8 mouse cellular contexts compared by ENCODE assay signal in the genomic region with DNA sequence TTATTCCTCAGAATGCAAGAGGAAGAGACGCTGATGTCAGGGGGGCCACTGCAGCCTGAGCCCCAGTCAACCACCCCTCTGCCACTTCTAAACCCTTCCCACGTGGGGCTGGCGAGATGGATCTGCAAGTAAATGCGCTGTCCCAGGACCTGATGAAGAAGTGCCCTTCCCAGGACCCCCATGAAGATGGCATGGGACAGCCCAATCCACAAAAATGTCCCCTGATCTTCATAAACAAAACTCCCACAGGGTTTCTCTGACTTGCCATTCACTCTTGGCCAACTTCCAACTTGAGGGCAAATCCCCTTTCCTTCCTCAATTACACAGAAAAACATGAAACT.
DNase-seq lines count a peak whose midpoint lies in the region; ATAC-seq and TF ChIP-seq lines count a peak whose summit lies in the region.

No protein-coding gene starts in this region.

- no peaks in the 10 kb centered on the region for H3K27me3 ChIP-seq in heart, postnatal 0 days (ENCODE audit: control insufficient read depth, insufficient read depth, low read length)
- no peaks in the 10 kb centered on the region for H3K27me3 ChIP-seq in midbrain, embryonic 14.5 days (ENCODE audit: control insufficient read depth, insufficient read depth, low read length)
- H3K27me3 ChIP-seq in midbrain, embryonic 11.5 days (ENCODE audit: control insufficient read depth, insufficient read depth, low read length): no peaks in the 10 kb centered on the region
- H3K27me3 ChIP-seq in hindbrain, embryonic 16.5 days (replicated peaks; ENCODE audit: control insufficient read depth, insufficient read depth, low read length): no peaks in the 10 kb centered on the region
- H3K27me3 ChIP-seq in stomach, postnatal 0 days (ENCODE audit: control insufficient read depth, insufficient read depth, low read length): no peaks in the 10 kb centered on the region

- TF ChIP-seq EP300 in heart, postnatal 0 days (IDR thresholded peaks at IDR 0.05; ENCODE audit: low read depth): no peak
- no peak for TF ChIP-seq EP300 in stomach, postnatal 0 days (optimal IDR thresholded peaks at IDR 0.05)

- no peak for DNase-seq in heart, postnatal 0 days (ENCODE audit: low spot score)
- no peak for DNase-seq in heart, adult 8-10 months (ENCODE audit: low spot score)
- peak; percentile 37 for DNase-seq in midbrain, embryonic 14.5 days
- DNase-seq in midbrain, embryonic 11.5 days (ENCODE audit: low spot score, missing footprints): no peak
- no peak for DNase-seq in stomach, postnatal 0 days (ENCODE audit: low spot score)
- no peak for DNase-seq in right cerebral cortex, postnatal 36 days (ENCODE audit: low spot score in 2 of 2)

- no peak for TF ChIP-seq CTCF in heart, postnatal 0 days (IDR thresholded peaks at IDR 0.05; ENCODE audit: low read depth)
- TF ChIP-seq CTCF in stomach, postnatal 0 days (IDR thresholded peaks at IDR 0.05; ENCODE audit: low read depth): no peak

- ATAC-seq in heart, postnatal 0 days (ENCODE audit: insufficient read depth, low read depth): no peak
- ATAC-seq in midbrain, embryonic 14.5 days (ENCODE audit: low FRiP score, low TSS enrichment): no peak
- no peak for ATAC-seq in midbrain, embryonic 11.5 days (ENCODE audit: low FRiP score)
- ATAC-seq in hindbrain, embryonic 16.5 days: no peak
- ATAC-seq in stomach, postnatal 0 days (ENCODE audit: low FRiP score, low TSS enrichment): no peak
- no peak for ATAC-seq in megakaryocyte progenitor cell, adult 5-6 weeks (replicated peaks; ENCODE audit: poor library complexity)

- H3K4me2 ChIP-seq in heart, postnatal 0 days (ENCODE audit: low read depth, low read length): no peak overlapping the region
- H3K4me2 ChIP-seq in midbrain, embryonic 14.5 days (ENCODE audit: low read length): no peak overlapping the region
- no peak overlapping the region for H3K4me2 ChIP-seq in midbrain, embryonic 11.5 days
- H3K4me2 ChIP-seq in hindbrain, embryonic 16.5 days (ENCODE audit: low read length): no peak overlapping the region; the same call in 1 of the 2 replicates
- H3K4me2 ChIP-seq in stomach, postnatal 0 days (replicated peaks; ENCODE audit: low read depth): no peak overlapping the region; the same call in 1 of the 2 replicates

- peak overlapping the region; percentile 74 for H3K27ac ChIP-seq in heart, postnatal 0 days (ENCODE audit: low read depth)
- H3K27ac ChIP-seq in midbrain, embryonic 14.5 days (replicated peaks; ENCODE audit: low read depth, low read length): no peak overlapping the region
- no peak overlapping the region for H3K27ac ChIP-seq in midbrain, embryonic 11.5 days (ENCODE audit: low read depth, low read length)
- peak overlapping the region; percentile 72 for H3K27ac ChIP-seq in hindbrain, embryonic 16.5 days (ENCODE audit: low read depth, low read length)
- H3K27ac ChIP-seq in stomach, postnatal 0 days (replicated peaks): peak overlapping the region; percentile 58

- H3K9ac ChIP-seq in heart, postnatal 0 days (replicated peaks; ENCODE audit: low read depth, low read length): no peak overlapping the region
- H3K9ac ChIP-seq in midbrain, embryonic 14.5 days (replicated peaks; ENCODE audit: low read length): no peak overlapping the region
- H3K9ac ChIP-seq in midbrain, embryonic 11.5 days (ENCODE audit: low read length): no peak overlapping the region
- H3K9ac ChIP-seq in hindbrain, embryonic 16.5 days (ENCODE audit: low read depth, low read length): no peak overlapping the region
- H3K9ac ChIP-seq in stomach, postnatal 0 days (ENCODE audit: low read length): no peak overlapping the region

- H3K36me3 ChIP-seq in heart, postnatal 0 days (replicated peaks; ENCODE audit: control insufficient read depth, insufficient read depth, low read length): peaks cover 33% of the 10 kb centered on the region
- peaks cover 36% of the 10 kb centered on the region for H3K36me3 ChIP-seq in midbrain, embryonic 14.5 days (ENCODE audit: control insufficient read depth, insufficient read depth, low read length)
- H3K36me3 ChIP-seq in midbrain, embryonic 11.5 days (ENCODE audit: control insufficient read depth, insufficient read depth, low read length): peaks cover 10% of the 10 kb centered on the region; the same call in 1 of the 2 replicates
- peaks cover 9% of the 10 kb centered on the region; the same call in 1 of the 2 replicates for H3K36me3 ChIP-seq in hindbrain, embryonic 16.5 days (ENCODE audit: control insufficient read depth, insufficient read depth, low read length)
- 0 out of 2 replicates have a peak, but pooled peaks cover 4% of the 10 kb centered on the region for H3K36me3 ChIP-seq in stomach, postnatal 0 days (ENCODE audit: control insufficient read depth, insufficient read depth, low read length)

- WGBS in heart, postnatal 0 days: 79% methylated on average over 4 of the region's 4 CpGs
- WGBS in midbrain, embryonic 14.5 days: 74% methylated on average over 4 of the region's 4 CpGs
- WGBS in midbrain, embryonic 11.5 days: 100% methylated on average over 4 of the region's 4 CpGs
- 38% methylated on average over 4 of the region's 4 CpGs for WGBS in hindbrain, embryonic 16.5 days
- WGBS in stomach, postnatal 0 days: 87% methylated on average over 4 of the region's 4 CpGs

- H3K4me3 ChIP-seq in heart, postnatal 0 days (ENCODE audit: low read depth, low read length): no peak overlapping the region
- no peak overlapping the region for H3K4me3 ChIP-seq in midbrain, embryonic 14.5 days (replicated peaks; ENCODE audit: low read depth, low read length)
- no peak overlapping the region for H3K4me3 ChIP-seq in midbrain, embryonic 11.5 days (ENCODE audit: low read depth, low read length)
- no peak overlapping the region for H3K4me3 ChIP-seq in hindbrain, embryonic 16.5 days (ENCODE audit: low read length)
- no peak overlapping the region for H3K4me3 ChIP-seq in stomach, postnatal 0 days (ENCODE audit: low read depth, low read length)

- H3K9me3 ChIP-seq in heart, postnatal 0 days (replicated peaks; ENCODE audit: control insufficient read depth, low read length): no peaks in the 10 kb centered on the region
- no peaks in the 10 kb centered on the region for H3K9me3 ChIP-seq in midbrain, embryonic 14.5 days (ENCODE audit: control insufficient read depth, low read length)
- no peaks in the 10 kb centered on the region for H3K9me3 ChIP-seq in midbrain, embryonic 11.5 days (ENCODE audit: control insufficient read depth, low read length)
- no peaks in the 10 kb centered on the region for H3K9me3 ChIP-seq in hindbrain, embryonic 16.5 days (ENCODE audit: control insufficient read depth, low read length)
- no peaks in the 10 kb centered on the region for H3K9me3 ChIP-seq in stomach, postnatal 0 days (ENCODE audit: control insufficient read depth, low read length)

- H3K4me1 ChIP-seq in heart, postnatal 0 days (ENCODE audit: control insufficient read depth, insufficient read depth): no peaks in the 10 kb centered on the region
- H3K4me1 ChIP-seq in midbrain, embryonic 14.5 days (ENCODE audit: control insufficient read depth, insufficient read depth, low read length): 0 out of 2 replicates have a peak, but pooled peaks cover under 1% of the 10 kb centered on the region
- H3K4me1 ChIP-seq in midbrain, embryonic 11.5 days (ENCODE audit: control insufficient read depth, insufficient read depth, low read length): no peaks in the 10 kb centered on the region
- H3K4me1 ChIP-seq in hindbrain, embryonic 16.5 days (ENCODE audit: control insufficient read depth, insufficient read depth, low read depth, low read length): peaks cover 8% of the 10 kb centered on the region
- H3K4me1 ChIP-seq in stomach, postnatal 0 days (replicated peaks; ENCODE audit: control insufficient read depth, insufficient read depth): no peaks in the 10 kb centered on the region

Comparison
In these comparisons a context has a peak if more than half of its experiments do, and no peak if none do; other contexts are left out.
1. H3K27ac ChIP-seq: peak in heart, postnatal 0 days (single experiment), hindbrain, embryonic 16.5 days (single experiment) and stomach, postnatal 0 days (single experiment); none in midbrain, embryonic 14.5 days (single experiment) and midbrain, embryonic 11.5 days (single experiment).